Mouse (Mus musculus): ENCODE data around the gene Gm17545.

Gene Gm17545

GRCm38 (mm10) chr9:22495133-22495532 lies 41.0 kb downstream of the Gm17545 start:
- DNase-seq = no peak

DNA sequence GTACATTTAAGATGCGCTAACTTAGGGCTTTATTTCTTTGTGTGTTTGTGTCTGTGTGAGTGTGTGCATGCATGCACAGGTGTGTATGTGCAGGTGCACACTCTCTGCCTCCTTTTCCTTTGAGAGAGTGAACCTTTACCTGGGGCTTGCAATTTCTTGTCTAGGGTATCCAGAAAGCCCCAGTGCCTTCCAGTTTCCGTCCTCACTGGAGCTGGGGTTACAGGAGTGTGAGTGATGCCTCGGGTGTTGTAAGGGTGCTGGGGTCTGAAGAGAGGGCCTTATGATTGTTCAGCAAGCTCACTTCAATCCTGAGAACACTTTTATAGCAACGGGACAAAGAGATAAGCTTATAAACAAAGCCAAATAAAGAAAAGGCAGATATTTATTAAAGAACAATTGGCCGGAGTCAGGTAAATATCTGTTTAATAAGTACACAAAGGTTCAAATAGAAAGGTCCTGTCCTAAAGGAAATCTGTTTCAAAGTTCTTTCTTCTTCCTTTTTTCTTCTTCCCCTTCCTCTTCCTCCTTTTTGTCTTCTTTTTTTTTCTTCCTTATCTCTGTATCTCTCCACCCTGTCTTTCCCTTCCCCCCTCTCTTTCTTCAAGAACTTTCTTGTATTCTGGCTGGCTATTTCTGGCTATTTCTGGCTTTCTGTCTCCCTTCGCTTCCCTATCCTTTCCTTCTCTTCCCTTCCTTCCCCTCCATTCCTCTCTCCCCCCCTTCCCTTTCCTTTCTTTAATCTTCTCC lies 43.1 kb downstream of the Gm17545 start:
- DNase-seq = no peak

GRCm38 (mm10) chr9:22502972-22503371 lies 48.9 kb downstream of the Gm17545 start:
- no peak for DNase-seq

DNA sequence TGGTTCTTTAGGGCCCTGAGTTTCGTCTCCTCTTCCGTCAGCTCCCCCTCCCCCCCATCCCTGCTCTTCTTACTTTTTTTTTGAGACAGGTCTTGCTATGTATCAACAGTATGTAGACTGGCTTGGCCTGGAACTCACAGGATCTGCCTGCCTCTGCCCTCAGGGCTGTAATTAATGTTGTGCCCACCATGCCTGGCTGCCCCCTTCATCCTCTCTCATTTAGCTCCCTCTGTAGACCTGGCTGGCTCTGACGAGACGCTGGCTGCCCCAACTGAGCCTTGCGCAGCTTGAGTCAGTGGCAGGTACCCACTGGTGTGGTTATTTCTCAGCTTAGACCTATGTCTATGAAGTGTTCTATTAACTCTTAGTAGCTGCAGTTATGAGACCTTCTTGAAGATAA lies 49.5 kb downstream of the Gm17545 start:
- no peak for DNase-seq

GRCm38 (mm10) chr9:22505574-22505973 lies 51.5 kb downstream of the Gm17545 start:
- DNase-seq = no peak

Measured in thymus, postnatal 4 days (tissue).